Mouse (Mus musculus): ENCODE measurements around the gene Clec4a3.

Clec4a3 gene

GRCm38 (mm10) chr6:122952401-122952800 is at the start of gene Clec4a3:
Gene Clec4a3, plus strand, starts transcription at chr6:122952515.
- in situ Hi-C loops (cut with MboI; ENCODE audit: low pct_unique_long_range_greater_than_20kb in 1 of 2, low sequenced_read_pairs in 2 of 2, unreplicated experiment in 1 of 2) = no loop called here

GRCm38 (mm10) chr6:122919922-122920321 is 32.4 kb upstream of the Clec4a3 start:
- in situ Hi-C loops (cut with MboI; ENCODE audit: low pct_unique_long_range_greater_than_20kb in 1 of 2, low sequenced_read_pairs in 2 of 2, unreplicated experiment in 1 of 2) = loop anchor here in 1 of 2 experiments (25.0 kb wide), 1 partner anchor 242 kb away; the partner anchor contains the start of gene Clec4b2

GRCm38 (mm10) chr6:122921451-122921850 is 30.9 kb upstream of the Clec4a3 start, which contains the start of gene Clec4a1:
Gene Clec4a1, plus strand, starts transcription at chr6:122921848.
- in situ Hi-C loops (cut with MboI; ENCODE audit: low pct_unique_long_range_greater_than_20kb in 1 of 2, low sequenced_read_pairs in 2 of 2, unreplicated experiment in 1 of 2) = loop anchor here in 1 of 2 experiments (25.0 kb wide), 1 partner anchor 241 kb away; the partner anchor contains the start of gene Clec4b2

- in situ Hi-C loops (cut with MboI; ENCODE audit: low pct_unique_long_range_greater_than_20kb in 1 of 2, low sequenced_read_pairs in 2 of 2, unreplicated experiment in 1 of 2) = no loop called here
These were observed 17.5 kb upstream of the Clec4a3 start for GRCm38 (mm10) chr6:122934845-122935244.

- in situ Hi-C loops (cut with MboI; ENCODE audit: low pct_unique_long_range_greater_than_20kb in 1 of 2, low sequenced_read_pairs in 2 of 2, unreplicated experiment in 1 of 2) = no loop called here
These were observed 12.7 kb upstream of the Clec4a3 start for GRCm38 (mm10) chr6:122939618-122940017.

- in situ Hi-C loops (cut with MboI; ENCODE audit: low pct_unique_long_range_greater_than_20kb in 1 of 2, low sequenced_read_pairs in 2 of 2, unreplicated experiment in 1 of 2) = no loop called here
These were observed 5.6 kb upstream of the Clec4a3 start for GRCm38 (mm10) chr6:122946760-122947159.

GRCm38 (mm10) chr6:122964562-122964961 is 12.2 kb downstream of the Clec4a3 start:
- in situ Hi-C loops (cut with MboI; ENCODE audit: low pct_unique_long_range_greater_than_20kb in 1 of 2, low sequenced_read_pairs in 2 of 2, unreplicated experiment in 1 of 2) = no loop called here

- in situ Hi-C loops (cut with MboI; ENCODE audit: low pct_unique_long_range_greater_than_20kb in 1 of 2, low sequenced_read_pairs in 2 of 2, unreplicated experiment in 1 of 2) = no loop called here
These were observed 16.7 kb downstream of the Clec4a3 start for GRCm38 (mm10) chr6:122969048-122969447.

GRCm38 (mm10) chr6:122989876-122990437 is 37.6 kb downstream of the Clec4a3 start, which contains the start of gene Clec4a4:
Gene Clec4a4, plus strand, starts transcription at chr6:122990367.
- in situ Hi-C loops (cut with MboI; ENCODE audit: low pct_unique_long_range_greater_than_20kb in 1 of 2, low sequenced_read_pairs in 2 of 2, unreplicated experiment in 1 of 2) = no loop called here

GRCm38 (mm10) chr6:123004696-123005095 is 52.4 kb downstream of the Clec4a3 start:
- in situ Hi-C loops (cut with MboI; ENCODE audit: low pct_unique_long_range_greater_than_20kb in 1 of 2, low sequenced_read_pairs in 2 of 2, unreplicated experiment in 1 of 2) = loop anchor here in 1 of 2 experiments (10.0 kb wide), 1 partner anchor 110 kb away; no protein-coding TSS in a partner anchor

- in situ Hi-C loops (cut with MboI; ENCODE audit: low pct_unique_long_range_greater_than_20kb in 1 of 2, low sequenced_read_pairs in 2 of 2, unreplicated experiment in 1 of 2) = loop anchor here in 1 of 2 experiments (10.0 kb wide), 1 partner anchor 111 kb away; no protein-coding TSS in a partner anchor
These were observed 53.3 kb downstream of the Clec4a3 start for GRCm38 (mm10) chr6:123005591-123005990.
